Mouse (Mus musculus) testis, adult 2 months (tissue): ENCODE measurements at regions not wholly inside any gene's neighbourhood (a gene's known extent, or its start where the extent isn't known, plus 50 kb on each side); places are given as distances from the start of the nearest gene placed in this dataset.

Experiments used
- H3K27ac ChIP-seq: fragments of 200-500 bp; 2 replicates; pipeline ENCODE4 v1.5.1; 2012; ENCODE audit warnings: low read depth, low read length; ENCODE audit not compliant: control insufficient read depth, insufficient read depth
- H3K27me3 ChIP-seq: fragments of 200-500 bp; 2 replicates; pipeline ENCODE4 v1.6.1; 2012; ENCODE audit warnings: mild to moderate bottlenecking, low read length, moderate library complexity; ENCODE audit not compliant: control insufficient read depth, insufficient read depth
- H3K36me3 ChIP-seq: fragments of 200-500 bp; 2 replicates; pipeline ENCODE4 v1.6.1; 2012; ENCODE audit warnings: mild to moderate bottlenecking, low read length; ENCODE audit not compliant: control insufficient read depth, insufficient read depth
- H3K4me1 ChIP-seq: fragments of 200-500 bp; 2 replicates; pipeline ENCODE4 v1.6.1; 2012; ENCODE audit warnings: low read length; ENCODE audit not compliant: control insufficient read depth, insufficient read depth
- H3K4me3 ChIP-seq: fragments of 200-500 bp; 2 replicates; pipeline ENCODE4 v1.5.1; 2012; ENCODE audit warnings: low read depth, mild to moderate bottlenecking, low read length, moderate library complexity, mixed read lengths; ENCODE audit not compliant: control insufficient read depth
- CTCF ChIP-seq: fragments of 200-500 bp; IDR thresholded peaks from 2 replicates; pipeline ENCODE4 v1.5.1; 2012; ENCODE audit warnings: low read depth, mild to moderate bottlenecking, inconsistent platforms, low read length, moderate library complexity; ENCODE audit not compliant: control insufficient read depth, insufficient read depth, insufficient replicate concordance
- POLR2A ChIP-seq: fragments of 200-500 bp; IDR thresholded peaks from 2 replicates; pipeline ENCODE4 v1.6.1; 2012; ENCODE audit warnings: low read depth, mild to moderate bottlenecking, inconsistent platforms, low read length, moderate library complexity; ENCODE audit not compliant: control insufficient read depth

DNA sequence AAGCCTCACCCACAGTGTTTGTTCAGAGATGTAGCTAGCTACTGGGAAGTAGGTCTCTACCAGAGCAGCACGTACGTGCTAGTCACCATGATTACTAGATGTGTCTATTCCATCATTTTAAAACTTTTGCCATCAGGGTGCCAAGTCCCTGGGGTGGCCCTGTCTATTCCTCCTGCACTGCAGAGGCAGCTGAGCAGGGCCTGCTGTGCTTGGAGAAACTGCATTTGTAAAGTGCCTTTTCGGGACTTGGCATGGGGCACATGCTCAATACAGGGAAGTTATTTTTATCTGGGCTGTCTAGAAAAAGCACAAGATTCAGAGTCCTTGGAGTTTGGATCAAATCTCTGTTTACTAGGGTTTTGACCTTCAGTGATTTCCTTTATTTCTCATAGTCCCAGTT lies 240.6 kb downstream of the 4933412E24Rik start:
- no peak overlapping the region for H3K4me3 ChIP-seq
- H3K36me3 ChIP-seq = no peaks in the 10 kb centered on the region
- H3K27ac ChIP-seq = peak overlapping the region; percentile 59; the same call in 1 of the 2 replicates
- no peaks in the 10 kb centered on the region for H3K27me3 ChIP-seq
- TF ChIP-seq CTCF (no peak), POLR2A (no peak)
- peaks cover 2% of the 10 kb centered on the region; the same call in 1 of the 2 replicates for H3K4me1 ChIP-seq

DNA sequence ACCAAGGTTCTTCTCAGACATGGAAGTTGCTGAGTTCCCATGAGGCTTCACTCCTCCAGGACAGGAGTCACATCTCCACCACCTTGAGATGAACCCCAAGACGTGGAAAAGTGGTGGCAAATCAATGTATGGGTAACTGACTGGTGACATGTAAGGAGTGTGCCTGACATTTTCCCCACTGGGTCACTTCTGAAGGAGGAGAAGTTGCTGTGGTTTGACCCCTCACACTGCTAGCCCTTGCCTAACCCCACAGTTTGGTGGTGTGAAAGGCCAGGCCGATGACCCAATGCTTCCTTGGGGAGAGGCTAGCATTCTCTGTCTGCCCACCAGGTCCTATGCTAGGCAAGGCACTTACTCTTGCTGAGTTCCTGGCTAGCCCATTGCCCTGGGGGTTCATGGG lies 242.4 kb downstream of the 4933412E24Rik start:
- H3K27me3 ChIP-seq = no peaks in the 10 kb centered on the region
- H3K4me3 ChIP-seq = no peak overlapping the region
- TF ChIP-seq CTCF (no peak), POLR2A (no peak)
- no peaks in the 10 kb centered on the region for H3K36me3 ChIP-seq
- peaks cover 2% of the 10 kb centered on the region; the same call in 1 of the 2 replicates for H3K4me1 ChIP-seq
- H3K27ac ChIP-seq = no peak overlapping the region

DNA sequence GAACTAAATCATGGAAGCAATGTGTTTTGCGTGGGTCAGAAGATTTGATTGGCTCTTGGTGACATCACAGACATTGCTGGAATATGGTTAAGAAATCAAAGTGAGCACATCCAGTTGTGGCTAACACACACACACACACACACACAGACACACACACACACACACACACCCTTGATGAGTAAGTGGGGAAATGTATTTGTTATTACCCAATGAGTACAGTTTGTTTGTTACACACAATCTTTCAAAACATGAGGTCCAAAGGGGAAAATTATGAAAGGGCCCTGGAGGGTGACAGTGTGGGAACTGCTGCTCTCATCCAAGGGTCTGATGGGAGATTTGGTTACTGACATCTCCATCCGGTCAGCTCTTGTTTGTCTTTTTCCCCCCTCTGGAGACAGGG lies 243.8 kb downstream of the 4933412E24Rik start:
- no peaks in the 10 kb centered on the region for H3K36me3 ChIP-seq
- peaks cover 2% of the 10 kb centered on the region; the same call in 1 of the 2 replicates for H3K4me1 ChIP-seq
- no peak for TF ChIP-seq CTCF
- TF ChIP-seq POLR2A = no peak
- H3K27me3 ChIP-seq = no peaks in the 10 kb centered on the region
- no peak overlapping the region for H3K4me3 ChIP-seq
- H3K27ac ChIP-seq = no peak overlapping the region

DNA sequence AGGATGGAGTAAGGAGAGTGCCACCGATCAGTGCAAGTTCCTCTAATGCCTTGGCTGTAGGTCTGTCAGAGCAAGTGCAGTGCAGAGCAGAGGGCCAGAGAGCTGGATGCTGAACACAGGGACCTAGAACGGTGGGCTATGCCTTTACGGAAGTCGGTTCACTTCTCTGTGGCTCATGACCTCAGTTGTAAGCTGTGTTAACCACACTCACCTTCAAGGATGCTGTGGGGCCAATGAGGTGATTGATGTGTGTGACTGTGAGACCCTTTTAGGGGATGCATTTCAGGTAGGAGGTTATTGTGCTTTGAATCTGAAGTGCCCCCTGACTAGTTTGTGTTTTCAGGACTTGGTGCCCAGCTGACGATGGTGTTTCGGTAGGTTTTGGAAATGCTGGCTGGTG lies 254.4 kb downstream of the 4933412E24Rik start:
- no peak overlapping the region for H3K4me3 ChIP-seq
- H3K27ac ChIP-seq = no peak overlapping the region
- H3K4me1 ChIP-seq = no peaks in the 10 kb centered on the region; the same call in 1 of the 2 replicates
- TF ChIP-seq CTCF (no peak), POLR2A (no peak)
- H3K27me3 ChIP-seq = no peaks in the 10 kb centered on the region
- H3K36me3 ChIP-seq = no peaks in the 10 kb centered on the region

DNA sequence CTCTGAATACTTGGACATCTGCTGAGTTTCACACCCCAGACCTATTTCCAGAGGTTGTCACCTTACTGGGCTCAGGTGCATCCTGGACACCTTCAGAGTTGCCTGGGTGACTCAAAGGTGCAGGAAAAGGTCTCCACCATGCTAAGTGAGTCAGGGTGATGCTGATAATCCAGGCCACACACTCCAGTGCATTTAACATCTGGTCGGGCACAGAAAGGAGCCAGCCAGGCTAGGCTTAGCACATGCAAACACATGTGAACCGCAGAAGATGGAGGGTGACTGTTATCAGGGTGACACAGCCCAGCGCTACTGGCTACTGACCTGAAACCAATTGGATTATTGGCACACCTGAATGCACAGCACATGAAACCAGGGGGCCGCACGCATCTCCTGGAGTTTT lies 255.9 kb downstream of the 4933412E24Rik start:
- H3K4me1 ChIP-seq = no peaks in the 10 kb centered on the region; the same call in 1 of the 2 replicates

DNA sequence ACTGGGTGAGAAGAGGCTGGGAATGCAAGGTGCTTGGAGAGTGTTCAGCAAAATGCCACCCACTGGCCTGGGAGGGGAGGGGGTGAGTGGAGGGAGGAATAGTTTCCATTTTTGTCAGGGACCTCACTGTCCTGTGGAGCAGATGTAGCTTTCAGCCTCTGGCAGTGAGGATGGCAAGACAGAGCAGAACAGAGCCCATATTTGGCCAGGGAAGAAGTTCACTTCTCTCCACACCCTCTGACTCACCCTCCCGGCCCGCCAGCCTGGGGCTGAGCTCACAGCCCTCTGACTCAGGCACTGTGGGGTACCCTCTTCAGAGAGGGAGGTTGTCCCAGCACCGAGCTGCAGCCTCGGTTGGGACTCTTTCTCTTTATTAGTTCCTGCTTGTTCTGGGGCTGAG lies 256.8 kb downstream of the 4933412E24Rik start:
- H3K27ac ChIP-seq = peak overlapping the region; percentile 54

More for the DNA sequence above, 255.9 kb downstream of the 4933412E24Rik start:
- Histone ChIP-seq H3K36me3 (no peaks in the 10 kb centered on the region), H3K27me3 (no peaks in the 10 kb centered on the region), H3K27ac (peak overlapping the region; percentile 45), H3K4me3 (no peak overlapping the region)
- TF ChIP-seq POLR2A = no peak
- no peak for TF ChIP-seq CTCF

DNA sequence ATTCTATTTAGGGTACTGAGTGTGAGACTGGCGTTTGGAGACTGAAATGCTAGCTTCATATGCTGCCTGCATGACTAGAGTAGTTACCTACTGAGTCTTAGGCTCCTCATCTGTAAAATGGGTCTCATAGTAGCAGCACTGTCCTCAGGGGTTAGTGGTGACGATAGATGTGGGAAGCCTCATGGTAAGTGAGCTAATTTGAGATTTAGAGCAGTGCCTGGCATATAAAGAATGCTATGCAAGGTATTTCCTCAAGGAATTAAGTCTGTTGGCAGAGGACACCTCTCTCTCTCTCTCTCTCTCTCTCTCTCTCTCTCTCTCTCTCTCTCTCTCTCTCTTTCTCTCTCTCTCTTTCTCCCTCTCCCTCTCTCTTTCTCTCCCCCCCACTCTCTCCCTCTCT lies 257.4 kb downstream of the 4933412E24Rik start:
- no peaks in the 10 kb centered on the region for H3K27me3 ChIP-seq
- TF ChIP-seq CTCF (no peak), POLR2A (no peak)
- H3K4me3 ChIP-seq = no peak overlapping the region
- no peak overlapping the region for H3K27ac ChIP-seq
- no peaks in the 10 kb centered on the region for H3K36me3 ChIP-seq
- no peaks in the 10 kb centered on the region; the same call in 1 of the 2 replicates for H3K4me1 ChIP-seq

More for the DNA sequence above, 256.8 kb downstream of the 4933412E24Rik start:
- TF ChIP-seq POLR2A (no peak), CTCF (no peak)
- no peaks in the 10 kb centered on the region for H3K36me3 ChIP-seq
- no peaks in the 10 kb centered on the region; the same call in 1 of the 2 replicates for H3K4me1 ChIP-seq
- no peak overlapping the region for H3K4me3 ChIP-seq
- H3K27me3 ChIP-seq = no peaks in the 10 kb centered on the region
